Mouse (Mus musculus): ENCODE measurements around the gene 9330159F19Rik. TPM values are rescaled to one million over a fixed set of nuclear protein-coding genes. Genes with fewer than 3 reads are reported as not detected.

The 9330159F19Rik gene
- polyA plus RNA-seq (2017; shearing (Covaris generic)) = not detected

GRCm38 (mm10) chr10:29211453-29211852 lies at the start of gene 9330159F19Rik:
Gene 9330159F19Rik (plus strand): TSS chr10:29211606.
- no peak for ATAC-seq

- ATAC-seq = no peak
Measured at GRCm38 (mm10) chr10:29161664-29162063, 49.7 kb upstream of the 9330159F19Rik start.

- no peak for ATAC-seq
Measured at GRCm38 (mm10) chr10:29173778-29174177, 37.6 kb upstream of the 9330159F19Rik start.

- ATAC-seq = no peak
Measured at GRCm38 (mm10) chr10:29175656-29176055, 35.8 kb upstream of the 9330159F19Rik start.

GRCm38 (mm10) chr10:29176881-29177280 lies 34.5 kb upstream of the 9330159F19Rik start:
- no peak for ATAC-seq

GRCm38 (mm10) chr10:29178003-29178402 lies 33.4 kb upstream of the 9330159F19Rik start:
- no peak for ATAC-seq

GRCm38 (mm10) chr10:29180210-29180609 lies 31.2 kb upstream of the 9330159F19Rik start:
- ATAC-seq = no peak

- no peak for ATAC-seq
Measured at GRCm38 (mm10) chr10:29181046-29181445, 30.4 kb upstream of the 9330159F19Rik start.

GRCm38 (mm10) chr10:29193769-29194168 lies 17.6 kb upstream of the 9330159F19Rik start:
- ATAC-seq = no peak

GRCm38 (mm10) chr10:29196811-29197210 lies 14.6 kb upstream of the 9330159F19Rik start:
- no peak for ATAC-seq

GRCm38 (mm10) chr10:29198642-29199041 lies 12.8 kb upstream of the 9330159F19Rik start, which contains the start of gene Gm49353:
Gene Gm49353 (plus strand): TSS chr10:29198954.
- ATAC-seq = no peak

GRCm38 (mm10) chr10:29199835-29200234 lies 11.6 kb upstream of the 9330159F19Rik start:
- no peak for ATAC-seq

GRCm38 (mm10) chr10:29200609-29201008 lies 10.8 kb upstream of the 9330159F19Rik start:
- ATAC-seq = no peak

- peak; percentile 52 for ATAC-seq
Measured at GRCm38 (mm10) chr10:29206730-29207129, 4.7 kb upstream of the 9330159F19Rik start.

GRCm38 (mm10) chr10:29208735-29209134 lies 2.7 kb upstream of the 9330159F19Rik start:
- no peak for ATAC-seq

- no peak for ATAC-seq
Measured at GRCm38 (mm10) chr10:29213534-29214100, 2.2 kb downstream of the 9330159F19Rik start.

- no peak for ATAC-seq
Measured at GRCm38 (mm10) chr10:29216957-29217356, 5.6 kb downstream of the 9330159F19Rik start.

- ATAC-seq = no peak
Measured at GRCm38 (mm10) chr10:29217451-29217850, 6.0 kb downstream of the 9330159F19Rik start.

- ATAC-seq = no peak
Measured at GRCm38 (mm10) chr10:29225329-29225728, 13.9 kb downstream of the 9330159F19Rik start.

- ATAC-seq = no peak
Measured at GRCm38 (mm10) chr10:29231208-29231607, 19.8 kb downstream of the 9330159F19Rik start.
